Mouse (Mus musculus) C2C12 (cell line): ENCODE data around the gene Irak4. TPM values are rescaled to one million over a fixed set of nuclear protein-coding genes. Genes with fewer than 3 reads are reported as not detected.

Experiments
- H3K27me3 ChIP-seq: one replicate; pipeline ENCODE4 v1.6.1; 2011; ENCODE audit not compliant: control insufficient read depth, insufficient read depth, insufficient read length
- H3K36me3 ChIP-seq: one replicate; pipeline ENCODE4 v1.6.1; 2011; ENCODE audit not compliant: control insufficient read depth, insufficient read depth
- H3K4me3 ChIP-seq: one replicate; pipeline ENCODE4 v1.5.1; 2011; ENCODE audit warnings: mild to moderate bottlenecking, control low read depth; ENCODE audit not compliant: poor library complexity, insufficient read depth, severe bottlenecking
- H3K79me2 ChIP-seq: one replicate; pipeline ENCODE4 v1.6.1; 2011; ENCODE audit not compliant: control insufficient read depth, insufficient read depth
- H3K79me3 ChIP-seq: one replicate; pipeline ENCODE4 v1.6.1; 2011; ENCODE audit warnings: low read depth, control low read depth
- H3ac ChIP-seq: one replicate; pipeline ENCODE3; 2011; ENCODE audit warnings: low read depth; ENCODE audit not compliant: control insufficient read depth, insufficient read length
- CEBPB ChIP-seq: IDR thresholded peaks from one replicate; pipeline ENCODE4 v1.6.1; 2011; ENCODE audit warnings: low read depth, mild to moderate bottlenecking, control low read depth, moderate library complexity
- CTCF ChIP-seq: IDR thresholded peaks from one replicate; pipeline ENCODE4 v1.5.1; 2011; ENCODE audit not compliant: control insufficient read depth, insufficient read depth, insufficient read length
- FOSL1 ChIP-seq: IDR thresholded peaks from one replicate; pipeline ENCODE4 v1.8.0; 2011; ENCODE audit warnings: mild to moderate bottlenecking, low read length; ENCODE audit not compliant: poor library complexity, insufficient read depth, severe bottlenecking
- MAX ChIP-seq: IDR thresholded peaks from one replicate; pipeline ENCODE4 v1.6.1; 2011; ENCODE audit warnings: mild to moderate bottlenecking, control low read depth
- MYOD1 ChIP-seq: IDR thresholded peaks from one replicate; pipeline ENCODE4 v1.6.1; 2011; ENCODE audit warnings: low read depth; ENCODE audit not compliant: control insufficient read depth, insufficient read length
- MYOG ChIP-seq: IDR thresholded peaks from one replicate; pipeline ENCODE4 v1.6.1; 2011; ENCODE audit not compliant: control insufficient read depth, insufficient read length; ENCODE audit errors: extremely low read depth
- USF1 ChIP-seq: IDR thresholded peaks from one replicate; pipeline ENCODE4 v1.6.1; 2011; ENCODE audit warnings: low read depth, mild to moderate bottlenecking, control low read depth, moderate library complexity
- polyA plus RNA-seq: library from polyadenylated mRNA; unstranded; fragments of >200 nt; fragmentation: generic; extraction: Trizol; gene quantifications from one replicate; pipeline ENCODE4 v1.2.1, GENCODE M21; 2012; ENCODE audit warnings: missing spikeins

Irak4 gene
- polyA plus RNA-seq, 1 experiment, result 5.1 TPM

DNA sequence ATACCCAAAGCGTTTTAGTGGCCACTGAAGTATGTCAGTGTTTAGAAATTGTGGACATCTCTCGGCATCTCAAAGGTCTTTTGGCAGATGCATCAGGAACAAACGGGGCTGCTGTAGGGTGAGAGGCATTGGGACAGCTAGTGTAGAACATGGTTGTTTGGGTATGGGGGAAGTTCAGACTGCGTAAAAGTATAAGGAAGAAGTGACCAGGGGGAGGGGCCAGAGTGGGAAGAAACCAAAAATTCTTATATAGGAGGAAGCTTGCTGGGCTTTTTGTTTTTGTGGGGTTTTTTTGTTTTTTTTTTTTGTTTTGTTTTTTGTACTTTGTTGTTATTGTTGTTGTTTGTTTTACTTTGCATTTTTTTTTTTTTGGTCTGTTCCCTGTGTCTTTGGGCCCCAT lies 1.4 kb downstream of the Irak4 start:
- no peak for TF ChIP-seq MYOD1
- no peak for TF ChIP-seq MAX
- TF ChIP-seq CEBPB, result no peak
- TF ChIP-seq CTCF, result no peak
- no peak for TF ChIP-seq FOSL1
- no peak for TF ChIP-seq USF1
- no peak for TF ChIP-seq MYOG
- Histone ChIP-seq H3K27me3 (no peaks in the 10 kb centered on the region), H3K36me3 (no peaks in the 10 kb centered on the region), H3K79me3 (peaks cover 2% of the 10 kb centered on the region), H3ac (no peak overlapping the region), H3K79me2 (no peaks in the 10 kb centered on the region), H3K4me3 (no peak overlapping the region)

DNA sequence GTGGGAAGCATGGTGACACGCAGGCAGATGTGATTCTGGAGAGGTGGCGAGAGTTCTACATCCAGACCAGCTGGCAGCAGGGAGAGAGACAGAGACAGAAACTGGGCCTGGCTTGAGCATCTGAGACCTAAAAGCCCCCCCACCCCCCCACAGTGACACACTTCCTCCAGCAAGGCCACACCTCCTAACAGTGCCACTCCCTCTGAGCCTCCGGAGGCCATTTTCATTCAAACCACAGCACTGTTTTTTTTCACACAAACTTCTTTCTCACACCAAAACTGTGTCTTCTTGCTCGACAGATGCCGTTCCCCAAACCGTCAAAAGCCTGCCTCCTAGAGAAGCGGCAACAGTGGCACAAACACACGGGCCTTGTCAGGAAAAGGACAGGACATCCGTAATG lies 10.1 kb downstream of the Irak4 start:
- no peak for TF ChIP-seq MYOG
- no peak for TF ChIP-seq USF1
- TF ChIP-seq MAX, result no peak
- TF ChIP-seq CEBPB, result no peak
- TF ChIP-seq CTCF, result no peak
- no peak for TF ChIP-seq MYOD1
- no peak for TF ChIP-seq FOSL1
- H3ac ChIP-seq, result no peak overlapping the region
- H3K27me3 ChIP-seq, result no peaks in the 10 kb centered on the region
- no peaks in the 10 kb centered on the region for H3K79me2 ChIP-seq
- H3K36me3 ChIP-seq, result peaks cover 5% of the 10 kb centered on the region
- H3K79me3 ChIP-seq, result no peaks in the 10 kb centered on the region
- H3K4me3 ChIP-seq, result no peak overlapping the region

DNA sequence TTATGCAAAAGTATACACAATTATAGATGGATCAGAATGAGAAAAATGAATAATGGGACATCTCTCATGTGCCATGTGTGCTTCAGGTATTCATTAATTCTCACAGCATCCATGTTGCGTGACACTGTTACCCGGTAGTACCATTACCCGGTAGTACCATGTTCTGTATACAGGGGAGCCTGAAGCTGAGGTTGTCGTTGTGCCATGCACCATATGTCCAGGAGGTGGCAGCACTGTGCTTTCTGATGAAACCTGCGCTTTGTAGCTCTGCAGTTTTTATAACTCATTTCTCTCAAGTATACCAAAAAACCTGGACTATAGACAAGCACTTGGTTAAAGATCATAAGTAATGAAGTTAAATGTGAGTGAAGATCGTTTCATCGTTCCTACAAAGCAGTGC lies 14.0 kb downstream of the Irak4 start:
- Histone ChIP-seq H3K79me2 (no peaks in the 10 kb centered on the region), H3ac (no peak overlapping the region), H3K79me3 (no peaks in the 10 kb centered on the region), H3K36me3 (peaks cover 5% of the 10 kb centered on the region), H3K27me3 (no peaks in the 10 kb centered on the region), H3K4me3 (no peak overlapping the region)
- peak; percentile 95 for TF ChIP-seq CTCF
- no peak for TF ChIP-seq CEBPB

DNA sequence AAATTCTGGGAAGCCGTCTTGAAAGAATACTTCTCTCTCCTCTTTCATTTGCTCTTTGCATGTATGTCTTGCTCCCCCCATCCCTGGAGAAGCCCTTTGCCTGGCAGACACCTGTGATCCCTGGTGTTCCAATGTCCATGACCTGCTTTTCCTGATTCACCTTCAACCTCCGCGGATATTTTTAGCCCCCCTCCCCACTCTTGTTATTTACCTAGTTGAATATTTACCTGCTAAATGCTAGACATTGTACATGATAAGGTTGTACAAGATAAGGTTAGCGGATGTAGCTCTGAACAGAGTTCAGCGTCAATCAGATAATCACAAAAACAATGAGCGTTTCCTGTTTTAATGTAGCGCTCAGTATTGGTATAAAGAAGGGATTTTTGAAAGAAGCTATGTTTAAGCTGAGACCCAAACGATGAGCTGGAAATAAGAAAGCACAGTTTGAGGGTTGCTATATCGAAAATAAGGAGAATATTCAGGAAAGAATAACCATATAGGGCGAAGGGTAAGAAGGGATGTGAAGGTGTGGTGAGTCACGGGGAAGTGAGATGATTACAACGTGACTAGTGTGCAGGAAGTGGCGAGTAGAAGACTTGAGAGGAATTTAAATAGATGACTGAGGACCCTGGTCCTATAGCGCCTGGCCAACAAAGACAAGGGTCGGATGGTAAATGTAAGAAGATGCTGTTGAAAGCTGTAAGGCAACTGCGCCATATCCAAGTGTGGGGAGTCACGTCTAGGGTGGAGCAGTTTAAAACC lies 15.6 kb downstream of the Irak4 start:
- H3K79me3 ChIP-seq, result no peaks in the 10 kb centered on the region
- H3K79me2 ChIP-seq, result no peaks in the 10 kb centered on the region
- no peak overlapping the region for H3ac ChIP-seq
- no peak overlapping the region for H3K4me3 ChIP-seq
- TF ChIP-seq MAX (no peak), MYOD1 (no peak), FOSL1 (no peak), CEBPB (no peak), MYOG (no peak), CTCF (no peak), USF1 (no peak)
- H3K36me3 ChIP-seq, result peaks cover 1% of the 10 kb centered on the region
- H3K27me3 ChIP-seq, result no peaks in the 10 kb centered on the region

DNA sequence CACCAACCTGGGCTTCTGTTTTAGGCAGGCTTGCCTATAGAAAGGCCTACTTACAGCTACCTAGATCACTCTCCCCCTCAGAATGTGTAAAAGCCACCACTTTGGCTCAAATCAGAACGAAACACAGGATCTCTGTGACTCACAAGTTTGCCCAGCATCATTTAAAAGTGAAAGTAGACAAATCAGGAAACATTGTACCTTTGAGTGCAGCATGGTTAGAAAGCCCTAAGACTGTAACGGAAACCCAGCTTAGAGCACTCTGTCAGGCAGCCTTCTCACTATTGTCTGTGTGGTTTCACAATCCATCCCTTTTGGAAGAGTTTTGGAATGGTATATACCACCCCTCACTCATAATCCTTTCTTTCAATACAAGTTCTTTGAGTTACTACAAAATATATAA lies 21.5 kb downstream of the Irak4 start:
- Histone ChIP-seq H3K36me3 (no peaks in the 10 kb centered on the region), H3K79me2 (no peaks in the 10 kb centered on the region), H3K27me3 (no peaks in the 10 kb centered on the region), H3K79me3 (no peaks in the 10 kb centered on the region), H3K4me3 (no peak overlapping the region), H3ac (no peak overlapping the region)
- TF ChIP-seq CTCF (no peak), FOSL1 (no peak), USF1 (no peak), MAX (no peak), CEBPB (no peak), MYOD1 (no peak), MYOG (no peak)

DNA sequence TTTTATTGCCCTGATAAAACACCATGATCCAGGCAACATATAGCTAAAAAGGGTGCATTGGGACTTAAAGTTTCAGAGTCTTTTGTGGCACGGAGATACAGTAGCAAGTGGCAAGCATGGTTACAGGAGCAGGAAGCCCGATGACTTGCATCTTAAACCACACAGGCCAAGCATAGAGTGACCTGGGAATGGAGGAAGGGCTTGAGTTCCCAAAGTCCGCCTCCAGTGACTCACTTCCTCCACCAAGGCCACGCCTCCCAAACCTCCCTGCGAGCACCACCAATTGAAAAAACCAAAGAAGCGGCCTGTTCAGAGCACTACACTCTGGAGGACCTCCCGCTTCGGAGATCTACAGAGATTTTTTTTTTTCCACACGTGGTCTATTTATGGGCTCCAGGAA lies 22.4 kb downstream of the Irak4 start:
- no peaks in the 10 kb centered on the region for H3K27me3 ChIP-seq
- no peaks in the 10 kb centered on the region for H3K79me2 ChIP-seq
- no peak for TF ChIP-seq CEBPB
- no peak for TF ChIP-seq MYOG
- no peak for TF ChIP-seq CTCF
- TF ChIP-seq USF1, result no peak
- no peak for TF ChIP-seq FOSL1
- no peak for TF ChIP-seq MYOD1
- no peak for TF ChIP-seq MAX
- no peaks in the 10 kb centered on the region for H3K36me3 ChIP-seq
- no peak overlapping the region for H3ac ChIP-seq
- H3K4me3 ChIP-seq, result no peak overlapping the region
- H3K79me3 ChIP-seq, result no peaks in the 10 kb centered on the region
